Mouse (Mus musculus) 416B (cell line): ENCODE measurements around the gene Pde6d.

ENCODE experiments used
- DNase-seq: peaks from one replicate; pipeline ENCODE4 v3.0.0; 2011; ENCODE audit warnings: low read depth

Pde6d gene

GRCm38 (mm10) chr1:86582451-86583096 is at the start of gene Pde6d, which contains the start of gene Cops7b:
Pde6d (minus strand) TSS chr1:86582629.
Cops7b (plus strand) TSS chr1:86582904.
- peak; percentile 99 for DNase-seq

GRCm38 (mm10) chr1:86630527-86630926 is 48.1 kb upstream of the Pde6d start:
- peak; percentile 65 for DNase-seq

- no peak for DNase-seq
Measured at GRCm38 (mm10) chr1:86629936-86630335, 47.5 kb upstream of the Pde6d start.

GRCm38 (mm10) chr1:86628270-86628669 is 45.8 kb upstream of the Pde6d start:
- peak; percentile 77 for DNase-seq

GRCm38 (mm10) chr1:86623001-86624000 is 40.9 kb upstream of the Pde6d start:
- DNase-seq, result no peak

- no peak for DNase-seq
Measured at GRCm38 (mm10) chr1:86622296-86622695, 39.9 kb upstream of the Pde6d start.

GRCm38 (mm10) chr1:86618454-86619125 is 36.2 kb upstream of the Pde6d start:
- DNase-seq, result peak; percentile 85

GRCm38 (mm10) chr1:86614269-86614668 is 31.8 kb upstream of the Pde6d start:
- peak; percentile 69 for DNase-seq

- no peak for DNase-seq
Measured at GRCm38 (mm10) chr1:86612081-86612480, 29.7 kb upstream of the Pde6d start.

- DNase-seq, result no peak
Measured at GRCm38 (mm10) chr1:86610954-86611353, 28.5 kb upstream of the Pde6d start.

GRCm38 (mm10) chr1:86600117-86600516 is 17.7 kb upstream of the Pde6d start:
- DNase-seq, result no peak

GRCm38 (mm10) chr1:86598516-86598915 is 16.1 kb upstream of the Pde6d start:
- peak; percentile 66 for DNase-seq

GRCm38 (mm10) chr1:86596512-86596911 is 14.1 kb upstream of the Pde6d start:
- no peak for DNase-seq

GRCm38 (mm10) chr1:86595315-86595714 is 12.9 kb upstream of the Pde6d start:
- DNase-seq, result no peak

- DNase-seq, result no peak
Measured at GRCm38 (mm10) chr1:86594539-86594938, 12.1 kb upstream of the Pde6d start.

- peak; percentile 80 for DNase-seq
Measured at GRCm38 (mm10) chr1:86586992-86587391, 4.6 kb upstream of the Pde6d start.

GRCm38 (mm10) chr1:86583709-86584108 is 1.3 kb upstream of the Pde6d start:
- DNase-seq, result no peak

GRCm38 (mm10) chr1:86581692-86582450 is 558 bp downstream of the Pde6d start:
- peak; percentile 44 for DNase-seq

- peak; percentile 49 for DNase-seq
Measured at GRCm38 (mm10) chr1:86580426-86580825, 2.0 kb downstream of the Pde6d start.

GRCm38 (mm10) chr1:86571941-86572340 is 10.5 kb downstream of the Pde6d start:
- no peak for DNase-seq

- DNase-seq, result peak; percentile 90
Measured at GRCm38 (mm10) chr1:86571381-86571780, 11.0 kb downstream of the Pde6d start.
